Mouse (Mus musculus) kidney, postnatal 10 days (tissue): ENCODE results near the gene Romo1.
A peak's percentile ranks its signal among the peaks of the same experiment; 100 is the strongest.
"Not testable (repeated sequence)": the region's sequence is repeated elsewhere in the genome, so short reads cannot be mapped to it uniquely, and the experiment has no call there.

ENCODE experiments used
- DNase-seq: peaks from one replicate; pipeline ENCODE4 v3.0.0; 2021; ENCODE audit warnings: mixed read lengths

The Romo1 gene

GRCm38 (mm10) chr2:156143953-156144724 lies at the start of gene Romo1, which contains the start of gene Nfs1:
Gene Romo1, plus strand, starts transcription at chr2:156144039.
Gene Nfs1, minus strand, starts transcription at chr2:156144186.
- DNase-seq, result peak; percentile 96

- peak; percentile 27 for DNase-seq
Measured at GRCm38 (mm10) chr2:156110627-156111357, 33.0 kb upstream of the Romo1 start.

GRCm38 (mm10) chr2:156111358-156112079 lies 32.3 kb upstream of the Romo1 start, which contains the start of the genes Cpne1 and Rbm12:
Gene Cpne1, minus strand, starts transcription at chr2:156111965.
Gene Rbm12, minus strand, starts transcription at chr2:156111978.
- DNase-seq, result peak; percentile 96

- DNase-seq, result not testable (repeated sequence)
Measured at GRCm38 (mm10) chr2:156112080-156112423, 31.8 kb upstream of the Romo1 start.

- no peak for DNase-seq
Measured at GRCm38 (mm10) chr2:156119566-156119965, 24.3 kb upstream of the Romo1 start.

- no peak for DNase-seq
Measured at GRCm38 (mm10) chr2:156123731-156124130, 20.1 kb upstream of the Romo1 start.

GRCm38 (mm10) chr2:156126992-156127391 lies 16.8 kb upstream of the Romo1 start, which contains the start of gene Gm28036:
Gene Gm28036, minus strand, starts transcription at chr2:156127092.
- no peak for DNase-seq

GRCm38 (mm10) chr2:156134161-156134560 lies 9.7 kb upstream of the Romo1 start:
- no peak for DNase-seq

- no peak for DNase-seq
Measured at GRCm38 (mm10) chr2:156135695-156136094, 8.1 kb upstream of the Romo1 start.

GRCm38 (mm10) chr2:156142820-156143219 lies 1.0 kb upstream of the Romo1 start:
- no peak for DNase-seq

- DNase-seq, result no peak
Measured at GRCm38 (mm10) chr2:156143367-156143766, 472 bp upstream of the Romo1 start.

- DNase-seq, result no peak
Measured at GRCm38 (mm10) chr2:156145486-156146130, 1.8 kb downstream of the Romo1 start.

- no peak for DNase-seq
Measured at GRCm38 (mm10) chr2:156146272-156146989, 2.6 kb downstream of the Romo1 start.

GRCm38 (mm10) chr2:156147316-156147915 lies 3.6 kb downstream of the Romo1 start:
- DNase-seq, result no peak

- DNase-seq, result no peak
Measured at GRCm38 (mm10) chr2:156151538-156151937, 7.7 kb downstream of the Romo1 start.

- no peak for DNase-seq
Measured at GRCm38 (mm10) chr2:156165478-156165877, 21.6 kb downstream of the Romo1 start.

GRCm38 (mm10) chr2:156166557-156166956 lies 22.7 kb downstream of the Romo1 start:
- DNase-seq, result no peak

- DNase-seq, result no peak
Measured at GRCm38 (mm10) chr2:156177079-156177478, 33.2 kb downstream of the Romo1 start.

- DNase-seq, result no peak
Measured at GRCm38 (mm10) chr2:156177651-156178050, 33.8 kb downstream of the Romo1 start.

- peak; percentile 88 for DNase-seq
Measured at GRCm38 (mm10) chr2:156179046-156179795, 35.4 kb downstream of the Romo1 start.

- DNase-seq, result no peak
Measured at GRCm38 (mm10) chr2:156179796-156180093, 35.9 kb downstream of the Romo1 start.
